ENCODE assay signal across 8 mouse cellular contexts in the genomic region with DNA sequence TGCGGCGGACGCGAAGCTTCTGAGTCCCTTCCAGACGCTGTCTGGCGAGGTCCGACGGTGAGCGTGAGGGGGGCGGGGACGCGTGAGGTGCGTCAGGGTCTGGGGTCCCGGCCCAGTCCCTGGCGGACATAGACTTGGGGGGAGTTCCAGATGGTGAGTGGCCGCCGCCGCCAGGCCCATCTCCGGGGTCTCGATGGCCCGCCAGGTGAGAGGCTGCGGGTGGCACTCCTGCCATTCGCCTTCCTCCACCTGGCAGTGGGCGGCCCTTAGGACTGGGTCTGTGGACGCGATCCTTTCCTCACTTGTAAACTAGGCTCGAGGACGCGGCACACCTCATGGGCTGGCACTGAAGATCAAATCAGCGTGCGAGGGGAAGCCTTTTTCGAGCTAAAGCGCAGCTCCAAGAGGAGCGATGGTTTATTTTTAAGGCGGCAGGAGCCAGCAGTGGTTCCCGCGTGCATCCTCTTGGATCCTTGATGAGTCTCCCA. TPM values are rescaled to one million over a fixed set of nuclear protein-coding genes. Genes with fewer than 3 reads are reported as not detected.
A peak's percentile ranks its signal among the peaks of the same experiment; 100 is the strongest.
DNase-seq lines count a peak whose midpoint lies in the region; ATAC-seq and TF ChIP-seq lines count a peak whose summit lies in the region.

No protein-coding gene starts in this region.

- H3K27me3 ChIP-seq in forebrain, embryonic 15.5 days, result no peaks in the 10 kb centered on the region
- H3K27me3 ChIP-seq in kidney, postnatal 0 days (ENCODE audit: insufficient read depth, low read length), result no peaks in the 10 kb centered on the region
- H3K27me3 ChIP-seq in stomach, postnatal 0 days (ENCODE audit: control insufficient read depth, insufficient read depth, low read length), result no peaks in the 10 kb centered on the region

- H3K9ac ChIP-seq in forebrain, embryonic 15.5 days (replicated peaks), result peak overlapping the region; percentile 74
- H3K9ac ChIP-seq in kidney, postnatal 0 days (ENCODE audit: low read depth, low read length), result peak overlapping the region; percentile 75
- peak overlapping the region; percentile 95 for H3K9ac ChIP-seq in stomach, postnatal 0 days (ENCODE audit: low read length)

- peak overlapping the region; percentile 85 for H3K27ac ChIP-seq in forebrain, embryonic 15.5 days (replicated peaks)
- H3K27ac ChIP-seq in kidney, postnatal 0 days, result peak overlapping the region; percentile 87
- H3K27ac ChIP-seq in macrophage, result peak overlapping the region; percentile 62
- H3K27ac ChIP-seq in stomach, postnatal 0 days (replicated peaks), result peak overlapping the region; percentile 89

- H3K4me2 ChIP-seq in forebrain, embryonic 15.5 days (replicated peaks), result peak overlapping the region; percentile 76
- H3K4me2 ChIP-seq in kidney, postnatal 0 days (ENCODE audit: low read length), result peak overlapping the region; percentile 69
- H3K4me2 ChIP-seq in stomach, postnatal 0 days (replicated peaks; ENCODE audit: low read depth), result peak overlapping the region; percentile 72

- H3K9me3 ChIP-seq in forebrain, embryonic 15.5 days, result no peaks in the 10 kb centered on the region
- H3K9me3 ChIP-seq in kidney, postnatal 0 days (replicated peaks; ENCODE audit: low read length), result no peaks in the 10 kb centered on the region
- no peaks in the 10 kb centered on the region for H3K9me3 ChIP-seq in stomach, postnatal 0 days (ENCODE audit: control insufficient read depth, low read length)

- H3K4me1 ChIP-seq in forebrain, embryonic 15.5 days, result peaks cover 36% of the 10 kb centered on the region
- 0 out of 2 replicates have a peak, but pooled peaks cover 3% of the 10 kb centered on the region for H3K4me1 ChIP-seq in kidney, postnatal 0 days (replicated peaks; ENCODE audit: insufficient read depth, low read length)
- H3K4me1 ChIP-seq in stomach, postnatal 0 days (replicated peaks; ENCODE audit: control insufficient read depth, insufficient read depth), result no peaks in the 10 kb centered on the region

- peaks cover 21% of the 10 kb centered on the region for H3K36me3 ChIP-seq in forebrain, embryonic 15.5 days
- no peaks in the 10 kb centered on the region for H3K36me3 ChIP-seq in kidney, postnatal 0 days (ENCODE audit: insufficient read depth, low read length)
- peaks cover 9% of the 10 kb centered on the region; the same call in 1 of the 2 replicates for H3K36me3 ChIP-seq in macrophage (ENCODE audit: inconsistent target)
- no peaks in the 10 kb centered on the region for H3K36me3 ChIP-seq in stomach, postnatal 0 days (ENCODE audit: control insufficient read depth, insufficient read depth, low read length)

- no peak for TF ChIP-seq EP300 in stomach, postnatal 0 days (optimal IDR thresholded peaks at IDR 0.05)

- peak overlapping the region; percentile 62 for H3K4me3 ChIP-seq in forebrain, embryonic 15.5 days
- H3K4me3 ChIP-seq in kidney, postnatal 0 days (replicated peaks; ENCODE audit: low read depth, low read length), result peak overlapping the region; percentile 96
- peak overlapping the region; percentile 75 for H3K4me3 ChIP-seq in macrophage (ENCODE audit: inconsistent target)
- H3K4me3 ChIP-seq in stomach, postnatal 0 days (ENCODE audit: low read depth, low read length), result peak overlapping the region; percentile 98

- peak; percentile 88 for ATAC-seq in forebrain, embryonic 15.5 days (replicated peaks)
- peak; percentile 86 for ATAC-seq in kidney, postnatal 0 days (replicated peaks; ENCODE audit: low FRiP score, low read depth)
- ATAC-seq in stomach, postnatal 0 days (ENCODE audit: low FRiP score, low TSS enrichment), result peak; percentile 86

- no peak for TF ChIP-seq CTCF in kidney, postnatal 0 days (IDR thresholded peaks at IDR 0.05; ENCODE audit: low read depth)
- no peak for TF ChIP-seq CTCF in stomach, postnatal 0 days (IDR thresholded peaks at IDR 0.05; ENCODE audit: low read depth)

- H3K79me2 ChIP-seq in macrophage (ENCODE audit: inconsistent target), result peaks cover 99% of the 10 kb centered on the region

- DNase-seq in right cerebral cortex, postnatal 25 days, result peak; percentile 60
- no peak for DNase-seq in right cerebral cortex, postnatal 14 days
- peak; percentile 74 for DNase-seq in brain, adult 2 months (ENCODE audit: low read depth, low spot score)
- peak; percentile 54 for DNase-seq in kidney, postnatal 0 days (ENCODE audit: low spot score)
- peak; percentile 74 for DNase-seq in stomach, postnatal 0 days (ENCODE audit: low spot score)
- DNase-seq in layer of hippocampus, postnatal 25 days (ENCODE audit: extremely low spot score in 1 of 2, low spot score in 1 of 2), result no peak

- under 1% methylated on average over 37 of the region's 37 CpGs for WGBS in forebrain, embryonic 15.5 days
- WGBS in kidney, postnatal 0 days, result under 1% methylated on average over 37 of the region's 37 CpGs
- WGBS in macrophage (ENCODE audit: missing documents), result under 1% methylated on average over 37 of the region's 37 CpGs
- WGBS in stomach, postnatal 0 days, result under 1% methylated on average over 35 of the region's 37 CpGs

RNA-seq across cellular contexts. Expression of gene Lmbrd2, which starts 0.4 kb away (rescaled TPM):
- 4.2 and 4.3 TPM in 2 replicates for polyA plus RNA-seq in forebrain, embryonic 15.5 days (2015; fragmentation: Nextera tagmentation; extraction: Ambion mirVana)
- polyA plus RNA-seq in kidney, postnatal 0 days (2015; fragmentation: Nextera tagmentation; extraction: Ambion mirVana), result 3.7 and 3.9 TPM in 2 replicates
- 100 to 1,000 TPM in 2 of 26 experiments, 10 to 100 TPM in 22, 1 to 10 TPM in 2; 9.4 to 116 (median 55.5) TPM for total RNA-seq in macrophage (2018; cell fraction: chromatin; rRNA removed)
- 10 to 100 TPM; 21.2 to 97.6 (median 50.1) TPM for total RNA-seq in macrophage (2018; cell fraction: cytosol; rRNA removed)
- total RNA-seq in macrophage (2018; cell fraction: nucleus; rRNA removed), result 100 to 1,000 TPM in 3 of 26 experiments, 10 to 100 TPM in 23; 16.9 to 134 (median 60.0) TPM
- 27.7 to 35.1 TPM (median 34.0 TPM) in 3 replicates for polyA plus RNA-seq in macrophage (2018)
- polyA plus RNA-seq in stomach, postnatal 0 days (2015; fragmentation: Nextera tagmentation; extraction: Ambion mirVana), result 2.7 and 3.1 TPM in 2 replicates
- 10 to 100 TPM; 58.7 to 59.2 TPM for total RNA-seq in layer of hippocampus, postnatal 25 days (2021)

RNA-seq across cellular contexts. Expression of gene Skp2, which starts 14.5 kb away (rescaled TPM):
- polyA plus RNA-seq in forebrain, embryonic 15.5 days (2015; fragmentation: Nextera tagmentation; extraction: Ambion mirVana), result 41.0 and 41.9 TPM in 2 replicates
- 29.0 and 32.1 TPM in 2 replicates for polyA plus RNA-seq in kidney, postnatal 0 days (2015; fragmentation: Nextera tagmentation; extraction: Ambion mirVana)
- 10 to 100 TPM in 17 of 26 experiments, 1 to 10 TPM in 9; 3.1 to 79.0 (median 15.4) TPM for total RNA-seq in macrophage (2018; cell fraction: chromatin; rRNA removed)
- 10 to 100 TPM in 9 of 26 experiments, 1 to 10 TPM in 16, under 1 TPM in 1; 0.53 to 15.6 (median 8.8) TPM for total RNA-seq in macrophage (2018; cell fraction: cytosol; rRNA removed)
- 10 to 100 TPM in 16 of 26 experiments, 1 to 10 TPM in 10; 2.5 to 68.6 (median 14.6) TPM for total RNA-seq in macrophage (2018; cell fraction: nucleus; rRNA removed)
- 11.8 to 12.1 TPM (median 11.9 TPM) in 3 replicates for polyA plus RNA-seq in macrophage (2018)
- 8.6 and 9.7 TPM in 2 replicates for polyA plus RNA-seq in stomach, postnatal 0 days (2015; fragmentation: Nextera tagmentation; extraction: Ambion mirVana)
- total RNA-seq in layer of hippocampus, postnatal 25 days (2021), result 1 to 10 TPM; 4.2 to 4.4 TPM

Comparison
In these comparisons a context has a peak if more than half of its experiments do, and no peak if none do; other contexts are left out.
1. DNase-seq: peak in right cerebral cortex, postnatal 25 days (single experiment), brain, adult 2 months (single experiment), kidney, postnatal 0 days (single experiment) and stomach, postnatal 0 days (single experiment); none in right cerebral cortex, postnatal 14 days (single experiment) and layer of hippocampus, postnatal 25 days (0 of 2).
2. Peak in every context shown above with its lines, with median percentiles within 50 percentile points of each other: ATAC-seq, H3K27ac ChIP-seq, H3K4me2 ChIP-seq, H3K4me3 ChIP-seq and H3K9ac ChIP-seq.